Mouse (Mus musculus) limb, embryonic 12.5 days (tissue): ENCODE measurements around the gene Gm3173. TPM values are rescaled to one million over a fixed set of nuclear protein-coding genes. Genes with fewer than 3 reads are reported as not detected.
"Not testable (repeated sequence)": the region's sequence is repeated elsewhere in the genome, so short reads cannot be mapped to it uniquely, and the experiment has no call there.

ENCODE experiments used
- ATAC-seq: fragments of 200-750 bp; cut with Nextera tagmentation; 2 replicates; pipeline ENCODE4 v1.8.0; 2017; ENCODE audit warnings: low read depth, moderate TSS enrichment; ENCODE audit not compliant: insufficient number of reproducible peaks, insufficient read depth, low FRiP score, low TSS enrichment
- H3K27ac ChIP-seq: fragments of 300-500 bp; sonication (generic); 2 replicates; pipeline ENCODE4 v1.5.1; 2016; ENCODE audit warnings: mild to moderate bottlenecking, moderate library complexity
- H3K27me3 ChIP-seq: fragments of 300-500 bp; sonication (generic); 2 replicates; pipeline ENCODE4 v1.6.1; 2016; ENCODE audit warnings: mild to moderate bottlenecking, moderate library complexity
- H3K36me3 ChIP-seq: fragments of 300-500 bp; sonication (generic); 2 replicates; pipeline ENCODE4 v1.6.1; 2016; ENCODE audit warnings: mild to moderate bottlenecking, moderate library complexity
- H3K4me1 ChIP-seq: fragments of 300-500 bp; sonication (generic); replicated peaks from 2 replicates; pipeline ENCODE4 v1.6.1; 2016
- H3K4me2 ChIP-seq: fragments of 300-500 bp; sonication (generic); 2 replicates; pipeline ENCODE4 v1.6.1; 2016; ENCODE audit warnings: mild to moderate bottlenecking, moderate library complexity
- H3K4me3 ChIP-seq: fragments of 300-500 bp; sonication (generic); replicated peaks from 2 replicates; pipeline ENCODE4 v1.5.1; 2016; ENCODE audit warnings: mild to moderate bottlenecking
- H3K9ac ChIP-seq: fragments of 300-500 bp; sonication (generic); replicated peaks from 2 replicates; pipeline ENCODE4 v1.6.1; 2016; ENCODE audit warnings: mild to moderate bottlenecking, moderate library complexity
- H3K9me3 ChIP-seq: fragments of 300-500 bp; sonication (generic); 2 replicates; pipeline ENCODE4 v1.6.1; 2016; ENCODE audit warnings: mild to moderate bottlenecking, moderate library complexity
- WGBS: fragments of 180-500 bp; shearing (Covaris S2); methylation state at CpG from one replicate; pipeline ENCODE4 v1.1.7; 2016; 5-methylcytosine and 5-hydroxymethylcytosine counted together
- polyA plus RNA-seq: library from polyadenylated mRNA; unstranded; fragments of >200 nt; fragmentation: Nextera tagmentation; extraction: Ambion mirVana; gene quantifications from 2 replicates; pipeline ENCODE4 v1.2.1, GENCODE M21; 2016

The Gm3173 gene
- not detected in 2 replicates for polyA plus RNA-seq

DNA sequence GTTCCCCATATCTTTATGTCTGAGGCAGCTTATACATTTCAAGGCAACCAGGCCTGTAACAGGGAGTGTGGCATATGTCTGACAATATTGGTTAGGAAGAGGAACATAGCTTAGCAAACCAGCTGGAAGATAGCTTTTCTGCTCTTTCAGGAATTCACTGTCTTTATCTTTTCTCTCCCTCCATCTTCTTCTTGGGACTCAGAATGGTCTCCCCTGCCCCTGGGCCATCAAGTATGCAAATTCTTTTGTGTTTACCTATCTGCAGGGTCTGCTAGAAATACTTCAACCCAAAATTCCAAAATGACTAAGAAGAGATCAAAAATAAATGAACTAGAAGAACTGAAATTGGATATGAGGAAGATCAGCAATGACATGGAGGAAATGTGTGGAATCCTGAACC is at the start of gene Gm3173:
Gene Gm3173 (plus strand): TSS at position 301 of the 400 bp plus-strand sequence.
- not testable (repeated sequence) for H3K9ac ChIP-seq, H3K4me3 ChIP-seq, H3K4me2 ChIP-seq, H3K27me3 ChIP-seq, H3K36me3 ChIP-seq, ATAC-seq, H3K4me1 ChIP-seq, H3K9me3 ChIP-seq, H3K27ac ChIP-seq

DNA sequence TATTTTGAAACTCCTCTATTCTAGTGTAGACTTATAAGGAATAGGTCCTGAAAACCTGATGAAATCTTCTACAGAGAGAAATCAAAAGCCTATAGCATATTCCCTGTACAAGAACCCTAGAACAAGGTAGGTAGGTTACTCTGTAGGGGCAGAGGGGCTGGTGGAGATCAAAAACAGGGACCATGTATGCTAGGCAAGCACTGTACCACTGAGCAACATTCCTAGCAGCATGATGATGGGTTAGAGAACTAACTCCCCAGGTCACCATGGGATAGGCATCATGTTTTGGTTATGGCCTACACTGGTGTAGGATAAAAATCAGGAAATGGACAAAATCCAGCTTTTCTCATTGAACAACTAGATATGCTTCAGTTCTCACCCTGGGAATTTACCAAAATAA is 45.2 kb upstream of the Gm3173 start:
- not testable (repeated sequence) for H3K4me2 ChIP-seq, H3K27ac ChIP-seq, H3K27me3 ChIP-seq, H3K4me1 ChIP-seq, ATAC-seq, H3K4me3 ChIP-seq, H3K36me3 ChIP-seq, H3K9ac ChIP-seq, H3K9me3 ChIP-seq

DNA sequence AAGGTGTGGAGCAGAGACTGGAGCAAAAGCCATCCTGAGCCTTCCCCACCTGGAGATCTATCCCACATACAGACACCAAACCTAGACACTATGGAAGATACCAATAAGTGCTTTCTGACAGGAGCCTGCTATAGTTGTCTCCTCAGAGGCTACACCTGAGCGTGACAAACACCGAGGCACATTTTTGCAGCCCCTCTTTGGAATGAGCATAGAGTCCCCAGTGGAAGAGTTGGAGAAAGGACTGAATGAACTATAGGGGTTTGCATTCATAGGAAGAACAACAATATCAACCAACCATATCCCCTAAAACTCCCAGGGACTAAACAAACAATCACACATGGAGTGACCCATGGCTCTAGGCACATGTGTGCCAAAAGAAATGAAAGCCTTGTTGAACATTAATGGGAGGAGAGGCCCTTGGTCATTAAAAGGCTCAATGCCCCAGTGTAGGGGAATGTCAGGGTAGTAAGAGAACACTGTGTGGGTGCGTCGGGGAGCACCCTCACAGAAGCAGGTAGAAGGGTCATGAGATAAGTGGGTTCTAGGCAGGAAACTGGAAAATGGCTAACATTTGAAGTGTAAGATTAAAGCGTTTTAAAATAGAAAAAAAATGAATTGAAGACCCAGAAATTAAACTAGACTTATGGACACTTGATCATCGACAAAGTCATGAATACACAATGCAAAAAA is 37.8 kb upstream of the Gm3173 start:
- H3K4me1 ChIP-seq, H3K36me3 ChIP-seq, H3K4me2 ChIP-seq, H3K9me3 ChIP-seq, ATAC-seq, H3K27ac ChIP-seq, H3K9ac ChIP-seq, H3K4me3 ChIP-seq, H3K27me3 ChIP-seq: not testable (repeated sequence)
- 95% methylated on average over 3 of the region's 6 CpGs for WGBS

DNA sequence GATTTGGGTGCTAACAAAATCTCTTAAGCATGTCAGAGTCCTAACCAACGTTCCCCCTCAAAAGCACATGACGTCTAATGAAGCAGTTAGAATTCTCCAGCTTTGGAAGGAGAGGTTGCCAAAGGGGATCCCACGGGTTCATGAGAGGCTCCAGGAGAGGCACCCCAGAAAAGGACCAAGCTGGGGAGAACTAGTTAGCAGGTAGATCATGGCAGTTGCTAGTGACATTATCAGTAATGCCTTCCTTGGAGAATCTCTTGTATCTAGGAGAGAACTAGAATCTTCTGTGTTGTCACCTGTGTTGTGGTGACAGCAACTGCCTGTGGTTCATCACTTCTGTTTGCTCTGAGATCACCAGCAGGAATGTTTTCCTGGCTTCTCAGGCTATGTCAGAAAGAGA is 33.6 kb upstream of the Gm3173 start, which contains the start of gene Gm3159:
Gene Gm3159 (plus strand): TSS at position 301 of the 400 bp plus-strand sequence.
- H3K9me3 ChIP-seq, H3K27me3 ChIP-seq, H3K27ac ChIP-seq, H3K4me3 ChIP-seq, H3K9ac ChIP-seq, H3K4me2 ChIP-seq, H3K4me1 ChIP-seq, ATAC-seq, H3K36me3 ChIP-seq: not testable (repeated sequence)
- 76% methylated on average over 2 of the region's 3 CpGs for WGBS

DNA sequence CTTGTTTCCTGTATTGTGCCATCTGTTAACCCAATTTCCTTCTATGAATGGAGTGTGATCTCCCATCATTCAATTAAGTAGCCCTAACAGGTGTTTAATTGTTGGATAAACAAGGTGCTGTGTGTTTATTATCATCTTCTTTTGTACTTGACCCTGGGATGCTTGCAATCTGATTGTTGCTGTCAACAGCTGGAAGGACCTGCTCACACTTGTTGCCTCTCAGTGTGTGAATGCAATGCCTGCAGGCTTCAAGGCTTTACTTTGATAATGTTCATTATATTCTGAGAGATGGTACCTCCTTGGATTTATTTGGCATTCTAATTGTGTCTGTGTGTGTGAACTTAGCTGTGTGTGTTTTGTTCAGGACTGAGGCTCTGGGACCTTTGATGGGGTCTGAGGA is 32.2 kb upstream of the Gm3173 start:
- not testable (repeated sequence) for H3K4me2 ChIP-seq, H3K36me3 ChIP-seq, H3K9me3 ChIP-seq, H3K4me3 ChIP-seq, H3K9ac ChIP-seq, ATAC-seq, H3K4me1 ChIP-seq, H3K27ac ChIP-seq, H3K27me3 ChIP-seq

DNA sequence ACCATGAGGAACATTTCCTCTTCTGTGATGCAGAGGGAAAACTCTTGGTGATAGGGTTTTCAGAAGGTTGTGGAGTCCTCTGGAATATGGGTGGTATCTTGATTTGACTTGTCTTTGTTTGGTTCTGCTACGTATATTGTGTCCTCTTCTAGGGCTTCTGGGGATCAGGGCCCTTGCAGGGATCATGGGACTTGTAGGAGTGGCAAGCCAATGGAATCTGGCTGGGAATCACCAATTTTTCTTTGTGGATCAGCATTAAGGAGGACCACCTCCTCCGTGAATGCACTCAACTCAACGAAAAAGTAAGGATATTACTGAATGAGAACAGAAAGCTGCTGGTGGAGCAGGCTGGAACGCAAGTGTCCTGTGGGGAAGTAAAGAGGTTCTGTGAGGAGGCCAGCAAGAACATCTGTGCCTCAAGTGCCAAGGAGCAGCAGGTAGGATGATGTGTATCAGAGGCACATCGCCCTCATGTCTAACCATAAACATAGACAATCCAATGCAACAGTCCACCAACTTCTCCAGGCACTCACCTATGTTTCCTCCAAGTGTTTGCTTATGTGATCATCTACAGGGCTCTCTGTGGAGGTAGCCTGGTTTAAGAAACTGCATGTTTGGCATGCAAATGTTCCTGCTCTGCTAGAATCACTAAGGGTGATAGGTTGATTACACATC is 30.5 kb upstream of the Gm3173 start:
- not testable (repeated sequence) for H3K4me3 ChIP-seq, ATAC-seq, H3K9ac ChIP-seq, H3K9me3 ChIP-seq, H3K27me3 ChIP-seq, H3K4me1 ChIP-seq, H3K4me2 ChIP-seq, H3K36me3 ChIP-seq, H3K27ac ChIP-seq
- WGBS, result 85% methylated on average over 5 of the region's 5 CpGs

DNA sequence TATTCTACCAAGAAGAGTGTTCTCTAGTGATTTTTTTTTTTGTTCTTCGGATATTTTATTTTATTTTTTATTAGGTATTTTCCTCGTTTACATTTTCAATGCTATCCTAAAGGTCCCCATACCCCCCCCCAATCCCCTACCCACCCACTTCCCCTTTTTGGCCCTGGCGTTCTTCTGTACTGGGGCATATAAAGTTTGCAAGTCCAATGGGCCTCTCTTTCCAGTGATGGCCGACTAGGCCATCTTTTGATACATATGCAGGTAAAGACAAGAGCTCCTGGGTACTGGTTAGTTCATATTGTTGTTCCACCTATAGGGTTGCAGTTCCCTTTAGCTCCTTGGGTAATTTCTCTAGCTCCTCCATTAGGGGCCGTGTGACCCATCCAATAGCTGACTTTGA is 29.5 kb upstream of the Gm3173 start:
- not testable (repeated sequence) for H3K4me1 ChIP-seq, H3K9me3 ChIP-seq, H3K4me3 ChIP-seq, H3K4me2 ChIP-seq, H3K36me3 ChIP-seq, H3K27me3 ChIP-seq, H3K9ac ChIP-seq, H3K27ac ChIP-seq, ATAC-seq
- WGBS, result 82% methylated on average over 5 of the region's 5 CpGs

DNA sequence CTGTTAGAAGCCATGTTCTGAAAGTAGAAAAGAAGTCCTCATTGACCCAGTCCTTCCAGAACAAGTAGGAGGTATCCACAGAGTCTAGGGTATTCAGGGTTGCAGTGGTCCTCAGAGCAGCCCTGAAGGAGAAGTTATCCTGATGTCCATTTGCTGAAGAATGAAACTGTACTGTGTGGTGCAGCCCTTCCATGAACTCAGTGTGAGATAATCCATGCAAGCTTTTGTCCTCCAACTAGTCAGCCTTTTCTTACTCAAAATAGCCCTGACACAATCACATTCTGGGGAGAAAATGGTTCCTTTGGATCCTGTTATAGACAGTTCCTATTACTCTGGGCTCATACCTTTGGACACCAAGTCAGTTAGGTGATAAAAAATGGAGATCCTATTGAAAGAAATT is 27.0 kb upstream of the Gm3173 start:
- H3K9ac ChIP-seq, H3K4me1 ChIP-seq, H3K4me3 ChIP-seq, H3K9me3 ChIP-seq, H3K27me3 ChIP-seq, H3K4me2 ChIP-seq, ATAC-seq, H3K27ac ChIP-seq, H3K36me3 ChIP-seq: not testable (repeated sequence)

DNA sequence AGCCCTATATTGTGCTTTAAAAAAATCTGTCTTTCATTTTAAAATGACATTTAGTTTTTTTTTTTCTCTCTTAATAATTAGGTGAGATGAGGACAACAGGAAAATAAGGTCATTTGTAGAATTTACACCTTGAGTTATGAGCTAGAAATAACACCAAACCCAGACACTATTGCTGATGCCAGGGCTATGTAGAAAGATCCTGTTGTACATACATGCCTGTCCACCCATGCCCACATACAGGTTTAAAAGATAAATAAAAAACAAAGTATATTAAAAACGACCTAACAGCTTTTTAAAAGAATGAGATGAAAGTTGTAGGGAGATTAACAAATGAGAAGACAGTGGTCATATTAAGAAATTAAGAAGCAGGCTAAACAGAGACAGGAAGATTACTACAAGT is 20.9 kb upstream of the Gm3173 start:
- ATAC-seq, H3K9ac ChIP-seq: not testable (repeated sequence)
- 42% methylated on average over 1 of the region's 1 CpGs for WGBS

DNA sequence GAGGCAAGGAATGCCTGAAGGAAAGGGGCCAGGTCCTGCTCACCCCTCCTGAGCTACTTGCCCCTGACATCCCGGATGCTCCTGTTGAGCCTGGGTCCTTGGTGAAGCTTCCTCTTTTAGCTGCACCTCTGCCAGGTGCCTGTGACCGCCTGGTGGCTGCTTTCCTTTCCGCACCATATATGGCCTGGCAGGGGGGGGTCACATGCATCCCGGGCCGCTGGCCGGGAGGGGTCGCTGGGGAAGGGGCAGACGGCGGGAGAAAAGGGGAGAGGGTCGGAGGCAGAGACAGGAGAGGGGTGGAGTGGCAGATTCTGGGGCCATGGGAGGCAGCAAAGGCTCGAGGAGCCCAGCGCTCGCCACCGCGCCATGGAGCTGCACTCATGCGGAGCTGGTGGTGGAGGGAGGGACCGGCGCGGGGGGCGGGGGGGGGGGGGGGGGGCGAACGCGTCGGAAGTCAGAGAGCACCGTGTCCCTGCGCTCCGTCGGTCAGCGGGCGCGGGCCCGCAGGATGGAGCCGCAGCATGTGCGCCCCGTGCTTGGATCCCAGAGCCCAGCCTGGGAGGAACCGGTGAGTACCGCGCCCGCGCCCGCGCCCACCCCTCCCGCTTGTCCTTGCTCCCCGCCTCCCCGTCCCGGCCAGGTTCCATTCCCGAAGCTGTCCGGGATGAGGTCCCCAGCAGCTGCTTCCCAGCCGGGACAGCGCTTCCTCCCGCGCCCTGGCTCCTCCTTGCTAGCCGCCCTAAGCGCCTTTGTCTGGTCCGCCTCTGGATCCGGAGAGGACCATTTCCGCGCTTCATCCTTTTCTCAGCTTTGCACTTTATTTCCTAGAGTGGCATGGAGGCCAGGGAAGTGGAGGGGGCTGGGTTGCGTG is 15.6 kb upstream of the Gm3173 start, which contains the start of gene Gm3164:
Gene Gm3164 (plus strand): TSS at position 484 of the 871 bp plus-strand sequence.
- Histone ChIP-seq H3K9ac (peak within 1 kb of the TSS; percentile 42; the same call in 1 of the 2 replicates), H3K4me2 (peak within 1 kb of the TSS; percentile 65), H3K4me3 (peak within 1 kb of the TSS; percentile 43)
- H3K27me3 ChIP-seq, H3K9me3 ChIP-seq, H3K4me1 ChIP-seq, ATAC-seq, H3K36me3 ChIP-seq, H3K27ac ChIP-seq: not testable (repeated sequence)
- WGBS, result 1% methylated on average over 40 of the region's 59 CpGs

More for the DNA sequence above, 20.9 kb upstream of the Gm3173 start:
- not testable (repeated sequence) for H3K36me3 ChIP-seq, H3K4me2 ChIP-seq, H3K9me3 ChIP-seq, H3K27me3 ChIP-seq, H3K4me1 ChIP-seq, H3K4me3 ChIP-seq, H3K27ac ChIP-seq

DNA sequence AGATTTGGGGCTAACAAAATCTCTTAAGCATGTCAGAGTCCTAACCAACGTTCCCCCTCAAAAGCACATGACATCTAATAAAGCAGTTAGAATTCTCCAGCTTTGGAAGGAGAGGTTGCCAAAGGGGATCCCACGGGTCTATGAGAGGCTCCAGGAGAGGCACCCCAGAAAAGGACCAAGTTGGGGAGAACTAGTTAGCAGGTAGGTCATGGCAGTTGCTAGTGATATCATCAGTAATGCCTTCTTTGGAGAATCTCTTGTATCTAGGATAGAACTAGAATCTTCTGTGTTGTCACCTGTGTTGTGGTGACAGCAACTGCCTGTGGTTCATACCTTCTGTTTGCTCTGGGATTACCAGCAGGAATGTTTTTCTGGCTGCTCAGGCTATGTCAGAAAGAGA is 50.7 kb downstream of the Gm3173 start, which contains the start of gene Gm3182:
Gene Gm3182 (plus strand): TSS at position 301 of the 400 bp plus-strand sequence.
- H3K27ac ChIP-seq, ATAC-seq, H3K4me1 ChIP-seq, H3K9me3 ChIP-seq, H3K9ac ChIP-seq, H3K27me3 ChIP-seq, H3K4me3 ChIP-seq, H3K4me2 ChIP-seq, H3K36me3 ChIP-seq: not testable (repeated sequence)
- WGBS, result 92% methylated on average over 1 of the region's 2 CpGs
